Mouse (Mus musculus) adrenal gland, postnatal 25 days (tissue): Measurements from ENCODE around the gene Pars2. TPM values are rescaled to one million over a fixed set of nuclear protein-coding genes. Genes with fewer than 3 reads are reported as not detected.
A peak's percentile ranks its signal among the peaks of the same experiment; 100 is the strongest.

Experiments used
- DNase-seq: peaks from one replicate; pipeline ENCODE4 v3.0.0; 2021; ENCODE audit warnings: mixed read lengths
- total RNA-seq: library from RNA; stranded (reverse); gene quantifications from 2 replicates; pipeline ENCODE4 v1.2.3, GENCODE M21; 2021

Pars2 gene
- total RNA-seq, 1 experiment from 2014 or later = 7.5 TPM

- DNase-seq = no peak
These were observed 16.8 kb upstream of the Pars2 start for GRCm38 (mm10) chr4:106634086-106634479.

- DNase-seq = no peak
These were observed 7.2 kb upstream of the Pars2 start for GRCm38 (mm10) chr4:106643483-106644217.

GRCm38 (mm10) chr4:106644218-106644610, 6.7 kb upstream of the Pars2 start:
- no peak for DNase-seq

GRCm38 (mm10) chr4:106645797-106646196, 5.1 kb upstream of the Pars2 start:
- DNase-seq = no peak

GRCm38 (mm10) chr4:106647137-106647536, 3.7 kb upstream of the Pars2 start:
- DNase-seq = no peak

GRCm38 (mm10) chr4:106652546-106652945, 1.7 kb downstream of the Pars2 start:
- no peak for DNase-seq

GRCm38 (mm10) chr4:106653051-106653450, 2.2 kb downstream of the Pars2 start:
- DNase-seq = no peak

GRCm38 (mm10) chr4:106655681-106656080, 4.8 kb downstream of the Pars2 start:
- DNase-seq = no peak

GRCm38 (mm10) chr4:106663956-106664470, 13.1 kb downstream of the Pars2 start:
- DNase-seq = no peak

GRCm38 (mm10) chr4:106664697-106665096, 13.8 kb downstream of the Pars2 start:
- DNase-seq = no peak

GRCm38 (mm10) chr4:106665269-106665668, 14.4 kb downstream of the Pars2 start:
- no peak for DNase-seq

GRCm38 (mm10) chr4:106665673-106666072, 14.8 kb downstream of the Pars2 start:
- no peak for DNase-seq

- DNase-seq = no peak
These were observed 15.7 kb downstream of the Pars2 start for GRCm38 (mm10) chr4:106666546-106666945.

- DNase-seq = no peak
These were observed 25.9 kb downstream of the Pars2 start for GRCm38 (mm10) chr4:106676749-106677148.

GRCm38 (mm10) chr4:106678442-106679118, 27.7 kb downstream of the Pars2 start, which contains the start of gene Ttc4:
Gene Ttc4 (minus strand): TSS chr4:106678944.
- peak; percentile 92 for DNase-seq

- DNase-seq = no peak
These were observed 28.3 kb downstream of the Pars2 start for GRCm38 (mm10) chr4:106679152-106679551.

- no peak for DNase-seq
These were observed 30.1 kb downstream of the Pars2 start for GRCm38 (mm10) chr4:106680955-106681354.

- no peak for DNase-seq
These were observed 37.9 kb downstream of the Pars2 start for GRCm38 (mm10) chr4:106688636-106689296.

- no peak for DNase-seq
These were observed 43.1 kb downstream of the Pars2 start for GRCm38 (mm10) chr4:106693841-106694430.

- peak; percentile 10 for DNase-seq
These were observed 49.1 kb downstream of the Pars2 start for GRCm38 (mm10) chr4:106699989-106700388.

GRCm38 (mm10) chr4:106700798-106701197, 49.9 kb downstream of the Pars2 start:
- no peak for DNase-seq

- no peak for DNase-seq
These were observed 53.1 kb downstream of the Pars2 start for GRCm38 (mm10) chr4:106703956-106704355.

- DNase-seq = no peak
These were observed 53.5 kb downstream of the Pars2 start for GRCm38 (mm10) chr4:106704416-106704815.
